Mouse (Mus musculus) cerebellum, postnatal 10 days (tissue): Measurements from ENCODE around the gene Zfp385b.

Experiments
- DNase-seq, 2 experiments: peaks; one replicate each; pipeline ENCODE4 v3.0.0; 2021; ENCODE audit warnings: mixed read lengths in 2 of 2

The Zfp385b gene

DNA sequence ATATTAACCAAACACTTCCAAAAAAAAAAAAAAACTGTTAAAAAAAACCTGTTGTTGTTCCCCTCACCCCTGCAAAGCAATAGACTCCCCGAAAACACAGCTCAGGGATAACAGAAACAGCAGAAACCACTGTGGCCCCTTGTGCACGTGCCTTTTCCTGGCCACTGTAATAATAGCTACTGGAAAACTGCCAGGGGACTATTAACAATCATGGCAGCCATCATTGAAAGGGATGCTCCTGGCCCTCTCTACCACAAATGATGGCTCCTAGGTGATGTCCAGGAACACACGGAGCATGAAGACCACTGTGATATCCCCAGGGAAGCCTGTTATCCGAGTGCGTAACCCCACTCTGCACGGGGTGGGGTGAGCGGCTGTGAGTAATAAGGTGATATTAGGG lies 304.4 kb downstream of the Zfp385b start:
- peak; percentile 43 to 71 for DNase-seq

DNA sequence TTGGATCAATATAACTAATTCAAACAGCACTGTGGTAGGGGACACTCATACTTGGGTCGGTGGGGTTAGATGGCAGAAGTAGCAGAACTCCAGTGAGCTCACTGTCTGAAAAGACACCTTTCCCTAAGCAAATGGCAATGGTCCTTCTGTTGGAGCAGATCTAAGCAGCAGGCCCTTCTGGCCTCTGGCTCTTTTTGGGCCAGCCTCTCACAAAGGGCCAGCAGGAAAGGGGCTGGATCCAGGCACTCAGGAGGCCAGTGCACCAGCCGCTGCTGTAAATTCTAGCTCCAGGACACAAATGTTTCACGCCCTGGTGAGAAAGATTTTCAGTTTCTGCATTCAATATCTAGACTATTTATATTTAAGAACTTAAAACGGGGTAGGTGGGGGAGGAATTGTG lies 305.0 kb downstream of the Zfp385b start:
- peak; percentile 80 to 83 for DNase-seq

DNA sequence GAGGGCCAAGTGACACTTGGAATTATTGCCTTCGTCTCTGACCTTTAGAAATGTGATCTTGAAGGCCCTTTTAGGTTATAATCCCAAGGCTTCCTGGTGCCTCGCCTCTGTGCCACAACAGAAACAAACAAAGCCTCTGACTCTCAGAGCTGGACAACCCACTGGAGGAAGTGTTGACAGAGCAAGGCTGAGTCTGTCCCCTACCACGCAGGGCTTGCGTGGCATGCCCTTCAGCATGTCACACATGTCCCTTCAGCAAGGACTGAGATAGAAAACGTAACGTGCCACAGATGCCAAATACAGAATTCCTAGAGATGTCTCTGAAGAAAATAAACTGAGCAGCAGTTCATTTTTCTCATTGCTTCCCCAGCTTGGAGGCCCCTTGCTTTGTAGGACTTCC lies 310.7 kb downstream of the Zfp385b start:
- DNase-seq = no peak

DNA sequence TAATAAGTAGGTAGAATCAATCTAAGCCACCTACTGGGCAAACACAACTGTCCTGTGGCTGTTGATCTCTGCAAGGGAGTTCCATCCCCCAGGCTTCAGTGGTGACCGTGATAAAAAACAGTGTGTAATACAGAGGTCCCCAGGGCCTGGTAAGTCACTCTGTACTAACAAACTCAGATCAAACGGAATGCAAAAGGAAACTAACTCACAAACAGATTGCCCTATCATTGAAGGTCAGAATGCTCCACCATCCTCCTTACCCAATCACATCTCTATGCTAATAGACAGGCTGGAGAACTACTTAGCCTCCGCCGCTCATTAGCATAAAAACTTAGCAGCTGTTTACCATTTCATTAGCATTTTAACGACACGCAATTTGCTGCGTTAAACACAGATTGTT lies 313.1 kb downstream of the Zfp385b start:
- no peak for DNase-seq

DNA sequence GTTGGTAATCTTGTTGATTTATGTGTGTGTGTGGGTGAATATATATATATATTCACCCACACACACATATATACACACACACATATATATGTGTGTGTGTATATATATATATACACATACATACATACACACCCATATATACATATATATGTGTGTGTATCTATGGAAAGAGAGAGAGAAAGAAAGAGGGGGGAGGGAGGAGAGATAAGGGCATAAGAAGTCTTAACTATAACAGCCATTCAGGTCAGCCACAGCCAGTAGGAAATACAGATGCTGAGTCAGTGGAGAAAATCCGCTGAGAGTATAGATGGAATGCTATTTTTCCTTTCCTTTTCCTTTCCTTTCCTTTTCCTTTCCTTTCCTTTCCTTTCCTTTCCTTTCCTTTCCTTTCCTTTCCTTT lies 313.8 kb downstream of the Zfp385b start:
- no peak for DNase-seq

DNA sequence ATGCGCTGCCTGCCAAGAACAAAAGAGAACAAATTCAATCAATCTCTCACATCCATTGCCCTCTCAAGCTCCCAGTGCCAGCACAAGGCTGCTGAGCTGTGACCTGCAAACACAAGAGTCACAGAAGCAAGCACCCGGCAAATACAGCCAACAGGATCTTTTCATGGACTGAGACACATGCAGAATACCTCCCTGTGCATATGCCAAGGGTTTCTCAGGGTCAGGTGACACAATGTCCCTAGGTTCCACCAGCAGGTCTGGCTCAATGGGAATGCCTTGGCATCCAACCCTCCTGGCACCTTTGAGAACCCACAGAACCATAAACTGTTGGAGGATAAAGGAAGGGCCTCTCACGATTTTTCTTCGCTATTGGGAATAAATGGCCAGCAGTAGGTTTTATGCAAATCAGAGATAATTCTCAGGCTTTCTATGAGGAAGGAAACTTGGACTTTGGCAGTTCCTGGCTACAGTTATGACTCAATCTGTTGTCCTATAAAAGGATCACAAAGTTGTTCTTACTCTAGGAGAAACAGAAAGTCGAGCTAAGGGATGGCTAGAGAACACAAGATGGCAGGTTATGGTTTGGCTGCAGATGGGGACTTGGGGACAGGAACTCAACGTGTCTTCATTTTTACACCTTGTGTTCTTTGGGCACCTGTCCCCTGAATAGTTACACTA lies 315.6 kb downstream of the Zfp385b start:
- DNase-seq = peak; percentile 51 to 56

DNA sequence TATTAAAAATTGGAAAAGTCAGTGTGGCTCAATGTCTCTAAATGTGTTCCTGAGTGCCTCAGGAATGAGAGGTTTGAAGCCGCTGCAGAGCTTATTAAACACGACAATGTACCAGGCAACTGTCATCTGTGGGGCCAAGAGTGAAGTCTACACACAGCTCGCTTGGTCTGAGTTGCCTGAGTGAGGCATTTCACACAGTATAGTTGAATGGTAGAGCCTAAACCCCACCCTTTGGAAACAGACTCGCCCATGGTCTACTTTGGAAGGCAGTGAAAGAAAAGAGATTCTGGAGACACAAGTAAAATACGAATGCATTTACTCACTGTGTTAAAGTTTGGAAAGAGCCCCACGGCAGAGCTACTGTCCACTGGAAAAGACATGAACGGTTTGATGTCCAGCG lies 316.2 kb downstream of the Zfp385b start:
- no peak for DNase-seq

DNA sequence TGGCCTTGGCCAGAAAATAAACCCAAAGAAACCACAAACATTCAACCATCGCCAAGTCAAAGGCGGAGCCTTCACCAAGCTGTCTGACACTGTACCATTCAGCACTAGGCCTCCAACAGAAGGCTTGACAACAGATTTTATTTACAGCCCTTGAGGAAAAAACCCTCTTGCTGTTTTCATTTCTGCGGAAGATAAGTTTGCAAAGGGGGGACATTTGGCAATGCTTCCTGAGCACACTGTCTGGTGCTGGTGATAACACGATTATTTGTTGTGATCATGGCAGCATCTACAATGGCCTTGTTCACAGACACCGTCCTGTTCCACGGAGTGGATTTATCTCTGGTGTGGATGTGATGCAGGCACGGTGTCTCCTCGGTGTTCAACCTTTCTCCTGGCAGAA lies 317.0 kb downstream of the Zfp385b start:
- peak; percentile 40 to 50 for DNase-seq

DNA sequence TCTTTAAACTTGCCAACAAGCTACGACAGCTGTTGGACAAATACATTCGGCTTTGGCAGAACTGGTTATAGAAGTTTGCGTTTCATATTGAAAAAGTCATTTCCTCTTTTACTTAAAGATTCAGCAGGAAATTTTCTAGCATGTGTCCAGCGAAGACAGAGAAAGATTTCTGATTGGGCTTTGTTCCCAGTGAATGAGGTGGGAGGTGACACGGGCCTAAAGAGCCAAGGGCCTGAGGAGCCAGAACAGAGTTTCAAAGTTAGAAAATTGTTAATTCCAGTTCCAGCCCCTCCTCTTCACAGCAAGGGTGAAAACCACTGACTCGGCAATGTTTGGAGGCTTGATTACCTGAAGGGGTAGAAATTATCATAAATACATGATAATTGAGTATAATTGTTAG lies 319.0 kb downstream of the Zfp385b start:
- DNase-seq = no peak

DNA sequence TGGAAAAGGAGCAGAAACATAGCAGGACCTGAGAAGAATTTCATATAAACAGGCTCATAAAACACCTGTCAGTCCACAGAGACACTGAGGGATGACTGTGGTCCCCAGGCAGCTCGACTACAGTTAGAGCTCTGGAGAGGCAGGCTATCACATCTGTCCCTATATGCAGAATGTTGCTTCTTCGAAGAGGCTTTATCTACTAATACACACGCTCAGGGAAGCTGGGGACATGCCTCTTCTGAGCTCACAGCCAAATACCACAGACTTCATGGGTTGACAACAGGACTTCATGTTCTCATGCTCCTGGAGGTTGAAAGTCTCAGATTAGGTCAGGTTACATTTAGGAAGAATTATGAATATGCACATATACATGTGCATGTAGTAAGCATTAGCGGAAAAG lies 321.1 kb downstream of the Zfp385b start:
- no peak for DNase-seq

DNA sequence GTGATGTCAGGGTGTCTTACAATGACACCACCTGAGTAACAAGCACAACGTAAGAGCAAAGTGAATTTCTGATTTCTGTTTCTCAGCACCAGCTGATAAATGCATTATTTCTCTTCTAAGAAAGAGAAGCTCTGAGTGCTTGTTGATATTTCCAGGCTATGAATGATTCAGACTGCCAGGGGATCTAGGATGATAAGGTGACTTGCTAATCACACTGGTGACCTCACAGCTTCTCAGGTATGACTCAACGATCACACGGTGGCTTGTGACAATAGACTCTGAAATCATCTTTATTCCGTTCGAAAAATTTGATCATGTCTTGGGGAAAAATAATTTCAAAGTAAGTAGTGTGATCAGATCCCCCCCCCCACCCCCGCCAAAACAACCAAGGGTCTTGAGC lies 321.5 kb downstream of the Zfp385b start:
- no peak for DNase-seq

DNA sequence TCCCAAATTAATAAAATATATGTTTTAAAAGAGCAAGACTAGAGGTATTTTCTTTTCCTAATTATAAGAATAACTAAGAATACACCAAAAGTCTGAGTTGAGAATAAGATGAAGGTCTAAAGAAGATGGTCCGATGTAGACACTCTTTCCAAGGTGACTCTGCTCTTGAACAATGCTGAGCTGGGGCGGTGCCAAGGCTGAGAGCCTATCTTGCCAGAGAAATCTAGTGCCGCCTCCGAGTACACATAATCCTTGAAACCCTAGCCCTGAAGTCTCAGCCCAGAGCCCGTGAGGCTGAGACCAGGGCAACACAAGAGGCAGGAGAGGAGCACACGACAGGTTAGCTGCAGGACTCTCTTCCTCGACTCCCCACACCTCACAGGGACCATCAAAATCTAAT lies 323.4 kb downstream of the Zfp385b start:
- peak; percentile 58 to 66 for DNase-seq

DNA sequence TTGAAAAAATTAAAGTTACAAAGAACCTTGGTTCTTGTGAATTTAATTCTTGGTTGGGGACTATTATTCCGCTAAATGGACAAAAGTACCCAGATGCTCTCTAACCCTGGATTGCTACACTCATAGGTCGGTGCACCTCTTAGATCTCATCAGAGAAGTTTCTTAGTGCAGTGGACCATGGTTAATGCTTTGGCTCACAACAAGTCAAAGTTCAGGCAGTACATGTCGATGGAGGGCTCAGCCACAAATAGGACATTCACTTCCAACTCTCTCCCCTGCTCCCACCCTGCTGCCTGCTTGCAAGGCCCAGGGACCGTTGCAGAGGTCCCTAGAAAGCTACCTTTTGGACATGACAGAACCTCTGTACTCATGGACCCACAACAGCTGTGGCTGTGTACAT lies 324.1 kb downstream of the Zfp385b start:
- DNase-seq = no peak

DNA sequence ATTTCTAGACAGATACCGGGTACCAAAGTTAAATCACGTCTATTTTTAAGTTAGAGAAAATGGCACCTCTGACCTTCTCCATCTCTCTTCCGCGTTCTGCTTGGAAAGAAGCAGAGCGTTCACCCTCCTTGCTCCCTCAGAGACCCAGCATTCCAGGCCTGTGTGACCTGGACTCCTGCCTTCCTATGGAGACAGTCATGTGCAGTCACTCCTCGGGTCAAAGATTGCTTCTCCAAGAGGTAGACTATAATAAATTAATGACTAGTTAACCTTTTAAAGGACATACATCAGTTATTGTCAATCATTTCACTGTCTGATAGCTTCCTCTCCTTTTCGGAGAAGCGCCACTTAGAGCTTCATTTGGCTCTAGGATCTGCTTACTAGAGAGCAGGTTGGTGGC lies 325.7 kb downstream of the Zfp385b start:
- DNase-seq = no peak

DNA sequence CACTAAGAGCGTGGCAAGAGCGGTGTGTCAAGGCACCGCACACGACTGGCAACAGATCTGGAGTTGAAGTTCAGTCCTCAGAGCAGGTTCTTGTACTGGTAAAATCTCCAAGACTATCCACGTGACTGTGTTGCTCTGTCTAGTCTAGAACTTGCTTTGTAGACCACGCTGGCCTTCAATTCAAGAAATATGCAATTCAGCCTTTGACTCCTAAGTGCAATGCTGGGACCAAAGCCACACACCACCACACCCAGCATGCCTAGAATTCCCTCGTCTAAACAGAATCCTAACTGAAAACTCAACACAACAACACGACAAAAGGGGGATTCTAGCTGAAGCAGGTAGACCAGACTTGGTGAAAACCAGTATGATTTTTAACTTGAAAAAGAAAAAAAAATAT lies 332.3 kb downstream of the Zfp385b start:
- no peak for DNase-seq

DNA sequence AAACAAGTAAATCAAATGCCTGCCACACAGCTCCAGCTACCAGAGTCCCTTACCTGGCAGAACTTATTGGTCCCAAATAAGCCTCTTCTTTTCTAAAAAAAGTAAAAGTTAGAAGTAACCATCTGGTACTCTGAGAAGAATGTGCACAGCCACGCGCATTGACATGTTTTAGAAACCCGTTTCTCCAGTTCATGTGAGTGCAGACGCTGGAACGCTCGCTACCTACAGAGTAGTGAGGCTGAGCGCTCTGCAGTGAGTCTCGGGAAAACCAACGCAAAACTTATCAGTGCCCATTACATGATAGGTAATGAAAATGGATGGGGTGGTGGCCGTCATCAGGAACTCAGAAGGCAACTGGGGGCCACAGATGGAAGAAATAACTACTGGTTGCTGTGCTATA lies 338.2 kb downstream of the Zfp385b start:
- DNase-seq = no peak

DNA sequence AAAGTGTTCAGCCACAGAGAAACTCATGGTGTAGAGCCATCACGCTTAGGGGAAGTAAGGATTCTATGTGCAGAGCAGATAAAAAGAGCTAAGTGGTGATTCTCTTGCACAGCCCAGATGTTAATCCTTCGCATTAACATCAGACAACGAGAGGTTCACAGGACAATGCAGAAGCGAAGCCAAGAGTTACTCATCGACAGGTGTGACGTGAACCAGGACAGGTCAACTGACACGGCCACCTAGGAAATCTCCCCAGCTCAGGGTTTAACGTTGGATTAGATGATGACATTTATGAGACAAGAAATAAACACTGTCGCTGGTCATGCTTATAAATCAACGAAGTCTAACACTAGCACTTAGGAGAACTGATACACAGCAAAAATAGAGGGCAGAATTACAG lies 341.9 kb downstream of the Zfp385b start:
- no peak for DNase-seq

DNA sequence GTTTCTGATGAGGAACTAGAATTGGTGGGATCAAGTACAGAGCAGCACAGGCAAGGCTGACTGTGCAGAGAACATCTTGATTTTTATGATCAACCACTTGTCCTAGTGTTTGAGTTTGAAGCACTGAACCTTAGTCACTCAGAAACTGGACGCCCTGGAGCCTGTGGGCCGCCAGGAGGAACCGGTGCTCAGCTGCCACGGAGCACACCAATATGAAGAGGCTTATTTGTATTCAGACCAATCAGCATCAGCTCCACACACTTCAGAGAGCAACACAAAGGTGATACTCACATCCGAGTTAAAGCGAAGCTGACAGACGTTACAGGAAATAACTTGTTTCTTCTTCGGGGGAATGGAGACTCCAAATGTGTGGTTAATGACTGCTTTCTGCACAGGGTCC lies 343.0 kb downstream of the Zfp385b start:
- no peak for DNase-seq

DNA sequence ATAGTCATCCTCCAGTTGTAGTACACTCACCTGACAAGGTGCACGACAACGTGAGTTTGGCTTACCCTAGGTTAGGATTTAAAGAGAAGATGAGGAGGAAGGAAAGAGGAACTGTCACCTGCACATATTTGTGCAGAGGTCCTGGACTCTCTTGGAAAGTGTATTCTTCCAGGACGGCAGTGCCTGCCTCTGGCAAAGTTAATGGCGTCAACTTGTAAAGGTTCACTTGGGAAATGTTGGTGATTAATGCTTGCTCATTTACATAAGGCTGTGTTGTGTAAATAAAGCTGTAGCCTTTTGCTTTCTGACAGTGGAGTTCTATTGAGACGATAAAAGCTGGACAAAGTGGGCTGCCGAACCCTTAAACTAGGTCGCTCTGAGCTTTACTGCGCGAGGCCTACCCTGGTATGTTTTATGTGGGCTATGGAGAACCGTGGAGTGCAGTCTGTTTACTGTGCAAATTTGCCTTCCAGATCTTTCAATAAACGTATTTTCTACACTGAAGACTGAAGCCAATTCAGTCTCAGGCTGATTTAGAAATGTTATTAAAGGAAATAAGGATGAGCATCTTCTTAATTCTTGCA lies 347.1 kb downstream of the Zfp385b start:
- no peak for DNase-seq

DNA sequence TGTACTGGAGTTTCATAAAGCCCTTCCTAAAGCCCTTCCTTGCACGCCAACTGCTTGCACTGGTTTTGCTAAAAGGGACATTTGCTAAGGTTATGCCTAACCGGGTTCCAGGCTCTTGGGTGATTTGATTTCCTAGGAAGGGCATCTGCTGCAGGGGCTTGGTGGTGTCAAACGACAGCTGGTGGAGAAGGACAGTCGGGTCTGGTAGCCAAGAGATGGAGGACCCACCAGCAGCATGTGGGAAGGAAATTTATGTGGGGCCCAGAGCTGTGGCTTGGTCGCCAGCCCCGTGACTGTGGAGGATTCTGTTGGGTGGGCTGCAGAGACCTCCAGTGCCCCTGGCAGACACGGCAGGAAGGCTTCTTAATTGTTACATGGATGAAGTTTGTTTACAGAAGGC lies 348.7 kb downstream of the Zfp385b start:
- peak; percentile 51 to 54 for DNase-seq

DNA sequence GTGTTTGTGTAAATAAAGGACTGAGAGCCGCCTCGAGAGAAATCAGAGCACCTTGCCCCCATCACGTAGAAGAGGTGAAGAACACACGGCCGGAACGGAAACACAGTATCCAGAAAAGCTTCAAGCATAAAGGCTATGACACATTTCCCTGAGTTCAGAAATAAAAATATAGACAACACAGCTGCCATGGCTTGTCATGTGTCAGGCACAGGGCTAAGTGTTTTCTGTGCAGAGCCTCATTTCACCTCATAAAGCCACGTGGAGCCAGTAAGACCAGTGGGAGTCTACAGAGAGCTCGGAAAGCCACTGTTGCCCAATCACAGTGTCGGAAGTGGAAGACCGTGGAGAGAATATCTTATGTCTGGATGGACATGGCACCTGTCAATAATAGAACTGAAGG lies 358.0 kb downstream of the Zfp385b start:
- no peak for DNase-seq

DNA sequence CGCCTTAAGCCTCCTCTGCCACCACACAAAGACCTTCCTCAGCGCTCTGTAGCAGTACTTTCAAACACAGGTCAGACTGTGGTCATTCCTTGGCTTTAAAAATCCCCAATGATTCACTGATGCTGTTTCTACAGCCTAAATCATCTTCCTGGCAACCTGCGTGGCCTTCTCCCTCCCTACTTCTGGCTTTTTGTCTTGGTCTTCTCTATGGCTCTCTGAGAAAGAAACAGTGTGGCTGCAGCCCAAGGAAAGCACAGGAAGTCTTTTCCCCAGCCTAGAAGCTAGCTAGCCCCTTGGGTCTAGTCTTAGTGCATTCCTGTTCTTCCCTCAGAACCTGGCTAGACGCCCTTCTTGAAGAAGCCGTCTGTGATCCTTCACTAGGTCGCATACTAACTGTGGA lies 359.4 kb downstream of the Zfp385b start:
- no peak for DNase-seq

DNA sequence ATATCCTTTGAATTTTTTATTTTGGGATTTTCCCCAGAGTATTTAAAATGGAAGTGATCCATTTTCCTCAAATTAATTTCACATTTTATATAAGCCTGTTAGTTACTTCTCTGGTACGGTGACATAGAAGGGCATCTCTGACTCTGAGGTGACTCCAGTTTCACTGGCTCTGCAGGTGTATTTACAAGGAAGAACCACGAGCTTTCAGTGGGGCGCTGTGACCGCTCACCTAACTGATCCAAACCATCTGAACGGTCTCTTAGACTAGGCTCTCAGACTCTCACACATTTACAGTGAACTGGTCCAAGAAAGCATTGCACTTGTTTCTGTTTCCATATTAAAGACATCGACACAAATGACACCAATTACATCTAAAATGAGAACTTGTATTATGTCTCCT lies 361.0 kb downstream of the Zfp385b start:
- DNase-seq = no peak

DNA sequence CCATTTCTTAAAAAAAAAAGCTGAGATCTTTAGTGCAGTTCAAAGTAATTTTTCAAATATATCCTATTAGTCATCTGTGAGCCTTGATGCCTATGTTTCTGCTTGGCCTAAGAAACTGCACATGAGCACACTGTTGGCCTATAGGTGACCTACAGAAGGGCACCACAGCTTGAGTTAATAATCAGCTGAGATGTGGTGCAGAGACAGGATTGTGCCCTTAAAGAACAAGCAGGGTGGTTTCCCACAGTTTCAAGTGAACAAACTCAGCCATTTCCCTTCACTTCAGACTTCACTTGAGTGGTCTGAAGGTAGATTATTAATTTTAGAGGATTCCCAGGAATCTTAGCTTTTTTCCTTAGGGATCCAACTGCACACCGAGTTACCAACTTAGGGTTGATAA lies 362.3 kb downstream of the Zfp385b start:
- DNase-seq = no peak

DNA sequence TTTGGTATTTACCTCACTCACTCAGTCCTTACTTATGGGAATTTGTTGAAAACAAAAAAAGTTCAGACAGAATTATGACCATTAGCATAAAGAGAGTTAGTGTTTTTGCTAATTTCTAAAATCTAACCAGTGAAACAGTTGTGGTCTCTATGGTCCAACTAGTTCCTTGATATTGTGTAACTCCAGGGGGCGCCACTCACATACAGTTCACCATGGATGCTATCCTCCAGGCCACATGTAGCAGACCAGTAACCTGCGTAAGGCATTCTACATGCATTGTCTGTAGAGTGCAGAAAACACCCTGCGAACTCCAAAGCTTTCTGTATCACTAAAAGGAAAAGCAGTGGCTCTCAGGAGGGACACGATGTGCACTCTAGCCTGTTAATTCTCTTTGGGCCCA lies 362.8 kb downstream of the Zfp385b start:
- peak; percentile 83 to 84 for DNase-seq
